Mouse (Mus musculus) hindbrain, embryonic 13.5 days (tissue): ENCODE measurements around the gene Trim63. TPM values are rescaled to one million over a fixed set of nuclear protein-coding genes. Genes with fewer than 3 reads are reported as not detected.
"Not testable (repeated sequence)": the region's sequence is repeated elsewhere in the genome, so short reads cannot be mapped to it uniquely, and the experiment has no call there.

Experiments
- ATAC-seq: fragments of 200-750 bp; cut with Nextera tagmentation; 2 replicates; pipeline ENCODE4 v1.8.0; 2017; ENCODE audit warnings: moderate TSS enrichment; ENCODE audit not compliant: low FRiP score
- H3K27ac ChIP-seq: fragments of 300-500 bp; sonication (generic); 2 replicates; pipeline ENCODE4 v1.5.1; 2015; ENCODE audit warnings: inconsistent platforms, mild to moderate bottlenecking, moderate library complexity
- H3K27me3 ChIP-seq: fragments of 300-500 bp; sonication (generic); 2 replicates; pipeline ENCODE4 v1.6.1; 2015; ENCODE audit warnings: mild to moderate bottlenecking, inconsistent platforms
- H3K36me3 ChIP-seq: fragments of 300-500 bp; sonication (generic); 2 replicates; pipeline ENCODE4 v1.6.1; 2015; ENCODE audit warnings: mild to moderate bottlenecking, inconsistent platforms
- H3K4me1 ChIP-seq: fragments of 300-500 bp; sonication (generic); replicated peaks from 2 replicates; pipeline ENCODE4 v1.6.1; 2015; ENCODE audit warnings: inconsistent platforms
- H3K4me2 ChIP-seq: fragments of 300-500 bp; sonication (generic); 2 replicates; pipeline ENCODE4 v1.6.1; 2015; ENCODE audit warnings: inconsistent platforms, mild to moderate bottlenecking, moderate library complexity
- H3K4me3 ChIP-seq: fragments of 300-500 bp; sonication (generic); 2 replicates; pipeline ENCODE4 v1.5.1; 2015; ENCODE audit warnings: mild to moderate bottlenecking, inconsistent platforms
- H3K9ac ChIP-seq: fragments of 300-500 bp; sonication (generic); 2 replicates; pipeline ENCODE4 v1.6.1; 2015; ENCODE audit warnings: mild to moderate bottlenecking, inconsistent platforms
- H3K9me3 ChIP-seq: fragments of 300-500 bp; sonication (generic); 2 replicates; pipeline ENCODE4 v1.6.1; 2016; ENCODE audit warnings: inconsistent platforms
- WGBS: fragments of 180-500 bp; shearing (Covaris S2); methylation state at CpG from one replicate; pipeline ENCODE4 v1.1.7; 2015; 5-methylcytosine and 5-hydroxymethylcytosine counted together
- polyA plus RNA-seq: library from polyadenylated mRNA; unstranded; fragments of >200 nt; fragmentation: Nextera tagmentation; extraction: Ambion mirVana; gene quantifications from 2 replicates; pipeline ENCODE4 v1.2.1, GENCODE M21; 2015

Gene Trim63
- polyA plus RNA-seq, 1 experiment from 2014 or later = 0.51 TPM

GRCm38 (mm10) chr4:134326859-134327530 lies 12.1 kb downstream of the Trim63 start:
- no peaks in the 10 kb centered on the region for H3K9me3 ChIP-seq
- no peak overlapping the region for H3K4me3 ChIP-seq
- H3K27ac ChIP-seq = no peak overlapping the region
- no peaks in the 10 kb centered on the region; the same call in 1 of the 2 replicates for H3K27me3 ChIP-seq
- H3K36me3 ChIP-seq = no peaks in the 10 kb centered on the region
- 58% methylated on average over 5 of the region's 5 CpGs for WGBS
- no peak overlapping the region for H3K4me2 ChIP-seq
- H3K9ac ChIP-seq = no peak overlapping the region
- H3K4me1 ChIP-seq = no peaks in the 10 kb centered on the region
- ATAC-seq = no peak

- H3K4me1 ChIP-seq = no peaks in the 10 kb centered on the region
- no peak overlapping the region for H3K4me3 ChIP-seq
- H3K9me3 ChIP-seq = no peaks in the 10 kb centered on the region
- 65% methylated on average over 8 of the region's 8 CpGs for WGBS
- H3K27me3 ChIP-seq = no peaks in the 10 kb centered on the region
- H3K27ac ChIP-seq = no peak overlapping the region
- no peaks in the 10 kb centered on the region for H3K36me3 ChIP-seq
- no peak overlapping the region for H3K9ac ChIP-seq
- H3K4me2 ChIP-seq = no peak overlapping the region
- ATAC-seq = no peak
Observed at GRCm38 (mm10) chr4:134328151-134328550, 13.2 kb downstream of the Trim63 start.

GRCm38 (mm10) chr4:134328832-134329231 lies 13.9 kb downstream of the Trim63 start:
- no peak overlapping the region for H3K27ac ChIP-seq
- no peak overlapping the region for H3K9ac ChIP-seq
- no peaks in the 10 kb centered on the region for H3K27me3 ChIP-seq
- ATAC-seq = no peak
- H3K4me2 ChIP-seq = no peak overlapping the region
- H3K36me3 ChIP-seq = no peaks in the 10 kb centered on the region
- no peak overlapping the region for H3K4me3 ChIP-seq
- WGBS = 87% methylated on average over 8 of the region's 8 CpGs
- H3K4me1 ChIP-seq = no peaks in the 10 kb centered on the region
- no peaks in the 10 kb centered on the region for H3K9me3 ChIP-seq

- ATAC-seq = no peak
- no peak overlapping the region for H3K9ac ChIP-seq
- no peaks in the 10 kb centered on the region for H3K36me3 ChIP-seq
- H3K9me3 ChIP-seq = no peaks in the 10 kb centered on the region
- WGBS = 72% methylated on average over 5 of the region's 5 CpGs
- H3K4me3 ChIP-seq = no peak overlapping the region
- H3K27me3 ChIP-seq = no peaks in the 10 kb centered on the region
- H3K4me2 ChIP-seq = no peak overlapping the region
- H3K27ac ChIP-seq = no peak overlapping the region
- no peaks in the 10 kb centered on the region for H3K4me1 ChIP-seq
Observed at GRCm38 (mm10) chr4:134330281-134330680, 15.4 kb downstream of the Trim63 start.

GRCm38 (mm10) chr4:134341231-134341630 lies 26.3 kb downstream of the Trim63 start:
- H3K4me2 ChIP-seq, H3K4me3 ChIP-seq, H3K36me3 ChIP-seq, ATAC-seq, H3K9ac ChIP-seq, H3K9me3 ChIP-seq, H3K27ac ChIP-seq: not testable (repeated sequence)
- H3K27me3 ChIP-seq = peaks cover 59% of the 10 kb centered on the region
- 67% methylated on average over 6 of the region's 6 CpGs for WGBS
- peaks cover 12% of the 10 kb centered on the region for H3K4me1 ChIP-seq

GRCm38 (mm10) chr4:134342213-134342779 lies 27.4 kb downstream of the Trim63 start:
- Histone ChIP-seq H3K27me3 (peaks cover 62% of the 10 kb centered on the region), H3K4me3 (0 out of 2 replicates have a peak overlapping the region, but pooled peaks have one; percentile 29), H3K9ac (no peak overlapping the region), H3K27ac (no peak overlapping the region), H3K9me3 (no peaks in the 10 kb centered on the region), H3K4me1 (peaks cover 12% of the 10 kb centered on the region), H3K36me3 (no peaks in the 10 kb centered on the region), H3K4me2 (no peak overlapping the region)
- ATAC-seq = no peak
- WGBS = 41% methylated on average over 11 of the region's 11 CpGs

GRCm38 (mm10) chr4:134343071-134344031 lies 28.4 kb downstream of the Trim63 start, which contains the start of gene Slc30a2:
TSS of gene Slc30a2 (plus strand) at chr4:134343181.
- H3K4me1 ChIP-seq = peaks cover 12% of the 10 kb centered on the region
- peak within 1 kb of the TSS; percentile 29 for H3K4me3 ChIP-seq
- ATAC-seq = no peak
- peaks cover 62% of the 10 kb centered on the region for H3K27me3 ChIP-seq
- peak within 1 kb of the TSS; percentile 60 for H3K9ac ChIP-seq
- H3K9me3 ChIP-seq = no peaks in the 10 kb centered on the region
- WGBS = 3% methylated on average over 61 of the region's 61 CpGs
- no peak within 1 kb of the TSS for H3K27ac ChIP-seq
- no peaks in the 10 kb centered on the region for H3K36me3 ChIP-seq
- H3K4me2 ChIP-seq = peak within 1 kb of the TSS; percentile 49

GRCm38 (mm10) chr4:134344620-134345019 lies 29.7 kb downstream of the Trim63 start:
- Histone ChIP-seq H3K27ac (no peak overlapping the region), H3K9ac (no peak overlapping the region), H3K4me3 (no peak overlapping the region), H3K27me3 (peaks cover 62% of the 10 kb centered on the region), H3K4me2 (no peak overlapping the region), H3K36me3 (no peaks in the 10 kb centered on the region), H3K4me1 (peaks cover 12% of the 10 kb centered on the region), H3K9me3 (no peaks in the 10 kb centered on the region)
- no peak for ATAC-seq
- 38% methylated on average over 3 of the region's 3 CpGs for WGBS

GRCm38 (mm10) chr4:134345802-134346201 lies 30.9 kb downstream of the Trim63 start:
- Histone ChIP-seq H3K27ac (no peak overlapping the region), H3K36me3 (no peaks in the 10 kb centered on the region), H3K4me1 (peaks cover 12% of the 10 kb centered on the region), H3K9ac (no peak overlapping the region), H3K9me3 (no peaks in the 10 kb centered on the region), H3K4me3 (no peak overlapping the region), H3K27me3 (peaks cover 55% of the 10 kb centered on the region), H3K4me2 (no peak overlapping the region)
- 85% methylated on average over 15 of the region's 15 CpGs for WGBS
- ATAC-seq = no peak

GRCm38 (mm10) chr4:134348078-134348477 lies 33.2 kb downstream of the Trim63 start:
- Histone ChIP-seq H3K27me3 (peaks cover 34% of the 10 kb centered on the region), H3K9me3 (no peaks in the 10 kb centered on the region), H3K4me2 (no peak overlapping the region), H3K36me3 (no peaks in the 10 kb centered on the region), H3K9ac (no peak overlapping the region), H3K4me3 (no peak overlapping the region), H3K4me1 (peaks cover 22% of the 10 kb centered on the region), H3K27ac (no peak overlapping the region)
- ATAC-seq = no peak
- WGBS = 63% methylated on average over 11 of the region's 11 CpGs

GRCm38 (mm10) chr4:134348545-134348944 lies 33.6 kb downstream of the Trim63 start:
- ATAC-seq = no peak
- 80% methylated on average over 5 of the region's 5 CpGs for WGBS
- peaks cover 29% of the 10 kb centered on the region for H3K27me3 ChIP-seq

GRCm38 (mm10) chr4:134349829-134350228 lies 34.9 kb downstream of the Trim63 start:
- H3K4me1 ChIP-seq = peaks cover 13% of the 10 kb centered on the region; the same call in 1 of the 2 replicates
- H3K9ac ChIP-seq = no peak overlapping the region
- no peak overlapping the region for H3K4me3 ChIP-seq
- no peak overlapping the region for H3K4me2 ChIP-seq
- H3K27me3 ChIP-seq = peaks cover 17% of the 10 kb centered on the region
- H3K9me3 ChIP-seq = no peaks in the 10 kb centered on the region
- 87% methylated on average over 7 of the region's 7 CpGs for WGBS
- ATAC-seq = no peak
- H3K27ac ChIP-seq = no peak overlapping the region
- no peaks in the 10 kb centered on the region for H3K36me3 ChIP-seq

More at GRCm38 (mm10) chr4:134348545-134348944, 33.6 kb downstream of the Trim63 start:
- H3K4me3 ChIP-seq = no peak overlapping the region
- no peaks in the 10 kb centered on the region for H3K9me3 ChIP-seq
- H3K36me3 ChIP-seq = no peaks in the 10 kb centered on the region
- no peak overlapping the region for H3K4me2 ChIP-seq
- peaks cover 18% of the 10 kb centered on the region; the same call in 1 of the 2 replicates for H3K4me1 ChIP-seq
- H3K9ac ChIP-seq = no peak overlapping the region
- H3K27ac ChIP-seq = no peak overlapping the region
